Mouse (Mus musculus): Measurements from ENCODE around the gene Cdkal1. TPM values are rescaled to one million over a fixed set of nuclear protein-coding genes. Genes with fewer than 3 reads are reported as not detected.

Gene Cdkal1
- polyA plus RNA-seq, 1 experiment: 10.3 TPM

DNA sequence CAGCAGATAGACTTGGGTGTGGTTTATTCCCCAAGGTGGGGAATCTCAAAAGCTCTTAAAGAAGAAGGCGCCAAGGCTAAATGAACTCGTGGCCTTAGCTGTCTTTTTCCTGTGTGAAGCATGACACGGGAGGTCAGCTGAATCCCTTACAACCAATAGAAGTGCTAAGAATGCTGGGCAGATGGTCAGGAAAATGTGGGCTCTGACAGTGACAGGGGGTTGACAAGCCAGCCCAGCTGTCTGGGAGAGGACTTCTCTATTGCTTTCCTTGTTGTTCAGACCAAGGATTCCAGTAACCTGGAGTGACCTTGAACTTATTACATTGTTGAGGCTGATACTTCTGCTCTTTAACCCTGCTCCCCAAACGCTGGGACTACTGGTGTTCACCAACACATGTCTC lies 564.9 kb downstream of the Cdkal1 start:
- WGBS: 33% methylated on average over 4 of the region's 4 CpGs
- TF ChIP-seq POLR2A (IDR thresholded peaks at IDR 0.05; ENCODE audit: borderline replicate concordance, insufficient read depth, low read length) (no peak), CTCF (IDR thresholded peaks at IDR 0.05; ENCODE audit: borderline replicate concordance, insufficient read depth, low read depth, low read length) (no peak)

DNA sequence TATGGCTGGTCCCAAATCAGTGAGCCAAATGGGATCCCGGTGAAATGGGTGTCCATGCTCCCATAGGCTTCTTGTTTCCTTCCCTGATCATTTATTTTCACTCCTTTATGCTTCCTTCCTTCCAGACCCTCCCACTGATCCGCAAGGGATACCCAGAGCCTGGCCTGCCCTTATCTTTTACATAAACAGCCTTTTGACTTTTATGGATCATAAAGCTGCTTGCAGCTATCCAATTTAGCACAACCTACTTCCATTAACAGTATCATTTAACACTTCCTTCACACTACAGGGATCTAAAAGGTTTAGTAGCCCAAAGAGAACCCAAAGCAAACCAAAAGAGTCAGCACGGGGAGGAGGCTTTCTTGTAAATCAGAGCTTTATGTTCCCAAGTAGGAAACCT lies 570.4 kb downstream of the Cdkal1 start:
- Histone ChIP-seq H3K27ac (ENCODE audit: insufficient read depth, low read length) (no peak overlapping the region), H3K4me3 (replicated peaks; ENCODE audit: insufficient read depth, low read depth, low read length) (no peak overlapping the region), H3K4me1 (ENCODE audit: control insufficient read depth, insufficient read depth, low read length) (no peaks in the 10 kb centered on the region), H3K27me3 (ENCODE audit: control insufficient read depth, insufficient read depth, low read length) (no peaks in the 10 kb centered on the region)
- 83% methylated on average over 3 of the region's 3 CpGs for WGBS
- TF ChIP-seq POLR2A (IDR thresholded peaks at IDR 0.05; ENCODE audit: borderline replicate concordance, insufficient read depth, low read length) (no peak), CTCF (IDR thresholded peaks at IDR 0.05; ENCODE audit: borderline replicate concordance, insufficient read depth, low read depth, low read length) (no peak)
- no peak for DNase-seq

More for the DNA sequence above, 564.9 kb downstream of the Cdkal1 start:
- no peak overlapping the region for H3K27ac ChIP-seq (ENCODE audit: insufficient read depth, low read length)
- H3K27me3 ChIP-seq (ENCODE audit: control insufficient read depth, insufficient read depth, low read length): no peaks in the 10 kb centered on the region
- no peak overlapping the region for H3K4me3 ChIP-seq (replicated peaks; ENCODE audit: insufficient read depth, low read depth, low read length)
- no peak for DNase-seq
- H3K4me1 ChIP-seq (ENCODE audit: control insufficient read depth, insufficient read depth, low read length): no peaks in the 10 kb centered on the region

DNA sequence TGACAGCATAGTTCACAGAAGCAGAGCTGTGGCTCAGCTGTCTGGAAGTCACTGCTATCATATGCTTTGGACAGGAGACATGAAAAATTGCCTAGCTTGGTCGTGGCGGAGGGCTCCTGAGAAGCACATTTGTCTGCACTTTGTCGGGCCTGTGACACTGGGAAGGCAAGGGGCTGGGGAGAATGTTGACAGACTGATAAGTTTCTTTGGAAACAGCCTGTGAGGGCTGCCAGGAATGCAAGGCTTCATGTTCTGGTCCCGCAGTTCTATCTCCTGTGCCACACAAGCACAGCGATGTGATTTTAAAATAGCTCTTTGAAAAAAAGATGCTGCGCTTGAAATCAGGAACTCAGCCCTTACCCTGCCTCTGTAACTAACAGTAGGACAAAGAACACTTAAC lies 573.9 kb downstream of the Cdkal1 start:
- TF ChIP-seq POLR2A (IDR thresholded peaks at IDR 0.05; ENCODE audit: borderline replicate concordance, insufficient read depth, low read length) (no peak), CTCF (IDR thresholded peaks at IDR 0.05; ENCODE audit: borderline replicate concordance, insufficient read depth, low read depth, low read length) (no peak)
- Histone ChIP-seq H3K4me3 (replicated peaks; ENCODE audit: insufficient read depth, low read depth, low read length) (no peak overlapping the region), H3K27ac (ENCODE audit: insufficient read depth, low read length) (no peak overlapping the region), H3K27me3 (ENCODE audit: control insufficient read depth, insufficient read depth, low read length) (no peaks in the 10 kb centered on the region), H3K4me1 (ENCODE audit: control insufficient read depth, insufficient read depth, low read length) (no peaks in the 10 kb centered on the region)
- DNase-seq: no peak
- 77% methylated on average over 6 of the region's 6 CpGs for WGBS

- no peak overlapping the region for H3K4me3 ChIP-seq (replicated peaks; ENCODE audit: insufficient read depth, low read depth, low read length)
- H3K27ac ChIP-seq (ENCODE audit: insufficient read depth, low read length): no peak overlapping the region
- H3K27me3 ChIP-seq (ENCODE audit: control insufficient read depth, insufficient read depth, low read length): no peaks in the 10 kb centered on the region
- H3K4me1 ChIP-seq (ENCODE audit: control insufficient read depth, insufficient read depth, low read length): peaks cover 13% of the 10 kb centered on the region
- no peak for DNase-seq
- WGBS: 79% methylated on average over 4 of the region's 4 CpGs
- TF ChIP-seq POLR2A (IDR thresholded peaks at IDR 0.05; ENCODE audit: borderline replicate concordance, insufficient read depth, low read length): no peak
- TF ChIP-seq CTCF (IDR thresholded peaks at IDR 0.05; ENCODE audit: borderline replicate concordance, insufficient read depth, low read depth, low read length): no peak
These were observed 577.3 kb downstream of the Cdkal1 start for GRCm38 (mm10) chr13:29278156-29278555.

DNA sequence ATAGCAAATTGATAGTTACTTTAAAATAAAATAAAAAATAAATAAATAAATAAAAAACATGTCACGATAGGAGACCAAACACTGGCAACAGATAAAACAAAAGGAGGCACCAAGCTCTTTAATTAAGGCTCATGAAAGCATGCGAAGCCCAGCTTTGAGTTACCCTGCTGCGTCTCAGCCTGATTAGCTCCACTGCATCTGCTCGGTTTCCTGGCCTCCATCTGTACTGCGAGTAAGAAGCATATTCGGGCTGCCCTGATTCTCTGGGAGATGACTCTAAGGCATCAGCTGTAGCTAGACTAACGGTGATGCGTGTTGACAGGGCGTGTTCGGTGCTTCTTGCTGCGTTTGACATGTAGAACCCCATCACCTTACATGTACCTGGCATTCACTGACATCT lies 581.2 kb downstream of the Cdkal1 start:
- peak; percentile 76 to 86 for DNase-seq
- H3K4me1 ChIP-seq (ENCODE audit: control insufficient read depth, insufficient read depth, low read length): peaks cover 13% of the 10 kb centered on the region
- WGBS: 19% methylated on average over 11 of the region's 11 CpGs
- TF ChIP-seq POLR2A (IDR thresholded peaks at IDR 0.05; ENCODE audit: borderline replicate concordance, insufficient read depth, low read length) (no peak), CTCF (IDR thresholded peaks at IDR 0.05; ENCODE audit: borderline replicate concordance, insufficient read depth, low read depth, low read length) (no peak)
- H3K4me3 ChIP-seq (replicated peaks; ENCODE audit: insufficient read depth, low read depth, low read length): no peak overlapping the region
- no peaks in the 10 kb centered on the region for H3K27me3 ChIP-seq (ENCODE audit: control insufficient read depth, insufficient read depth, low read length)
- peak overlapping the region; percentile 21 for H3K27ac ChIP-seq (ENCODE audit: insufficient read depth, low read length)

DNA sequence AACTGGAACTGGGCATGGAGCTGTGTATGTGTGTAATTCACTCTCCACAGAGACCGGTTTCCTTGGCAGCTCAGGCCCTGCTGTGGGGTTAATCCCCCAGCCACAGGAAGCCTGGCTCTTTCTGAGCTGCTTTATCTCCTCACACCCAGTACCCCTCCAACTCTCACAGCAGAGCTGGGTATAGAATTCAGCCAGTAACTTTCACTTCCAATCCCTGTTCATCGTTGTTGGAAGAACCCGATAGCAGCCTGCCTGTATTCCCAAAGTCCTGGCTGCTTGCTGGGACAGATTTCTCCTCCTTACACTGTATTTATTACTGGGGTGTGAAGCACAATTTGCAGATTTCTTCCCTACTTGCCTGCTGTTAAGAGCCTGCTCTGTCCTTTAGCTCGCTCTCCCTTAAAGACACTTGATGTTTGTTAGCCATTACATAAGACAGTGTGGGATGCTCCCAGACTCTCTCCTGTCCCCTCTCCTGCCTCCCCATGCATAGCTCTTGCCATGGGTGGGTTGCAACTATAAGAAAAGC lies 581.7 kb downstream of the Cdkal1 start:
- Histone ChIP-seq H3K4me1 (ENCODE audit: control insufficient read depth, insufficient read depth, low read length) (peaks cover 13% of the 10 kb centered on the region), H3K27ac (ENCODE audit: insufficient read depth, low read length) (0 out of 2 replicates have a peak overlapping the region, but pooled peaks have one; percentile 8), H3K27me3 (ENCODE audit: control insufficient read depth, insufficient read depth, low read length) (no peaks in the 10 kb centered on the region), H3K4me3 (replicated peaks; ENCODE audit: insufficient read depth, low read depth, low read length) (no peak overlapping the region)
- peak; percentile 29 to 38 for DNase-seq
- 31% methylated on average over 4 of the region's 4 CpGs for WGBS
- no peak for TF ChIP-seq POLR2A (IDR thresholded peaks at IDR 0.05; ENCODE audit: borderline replicate concordance, insufficient read depth, low read length)
- no peak for TF ChIP-seq CTCF (IDR thresholded peaks at IDR 0.05; ENCODE audit: borderline replicate concordance, insufficient read depth, low read depth, low read length)

DNA sequence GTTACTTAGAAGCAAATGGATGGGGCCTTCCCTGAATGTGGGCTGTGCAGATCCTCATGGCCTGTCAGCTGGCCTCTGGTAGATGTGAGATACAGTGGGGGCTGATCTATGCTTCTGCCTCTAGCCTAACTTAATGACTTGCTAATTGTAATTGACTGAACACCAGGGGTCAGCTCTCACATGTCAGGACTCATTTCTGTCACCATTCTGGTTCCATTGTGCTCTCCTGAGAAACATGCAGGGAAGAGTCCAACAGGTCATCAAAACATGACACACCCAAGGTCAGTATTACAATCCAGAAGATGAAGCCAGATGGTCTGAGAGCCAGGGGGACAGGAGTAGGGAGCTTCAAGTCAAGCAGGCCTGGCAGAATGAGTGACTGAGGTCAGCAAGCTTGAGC lies 584.0 kb downstream of the Cdkal1 start:
- Histone ChIP-seq H3K27ac (ENCODE audit: insufficient read depth, low read length) (no peak overlapping the region), H3K4me3 (replicated peaks; ENCODE audit: insufficient read depth, low read depth, low read length) (no peak overlapping the region), H3K4me1 (ENCODE audit: control insufficient read depth, insufficient read depth, low read length) (peaks cover 13% of the 10 kb centered on the region), H3K27me3 (ENCODE audit: control insufficient read depth, insufficient read depth, low read length) (no peaks in the 10 kb centered on the region)
- peak in 1 of 2 experiments; percentile 4 for DNase-seq
- TF ChIP-seq CTCF (IDR thresholded peaks at IDR 0.05; ENCODE audit: borderline replicate concordance, insufficient read depth, low read depth, low read length) (no peak), POLR2A (IDR thresholded peaks at IDR 0.05; ENCODE audit: borderline replicate concordance, insufficient read depth, low read length) (no peak)

- DNase-seq: no peak
- TF ChIP-seq CTCF (IDR thresholded peaks at IDR 0.05; ENCODE audit: borderline replicate concordance, insufficient read depth, low read depth, low read length) (no peak), POLR2A (IDR thresholded peaks at IDR 0.05; ENCODE audit: borderline replicate concordance, insufficient read depth, low read length) (no peak)
- Histone ChIP-seq H3K27ac (ENCODE audit: insufficient read depth, low read length) (no peak overlapping the region), H3K4me3 (replicated peaks; ENCODE audit: insufficient read depth, low read depth, low read length) (no peak overlapping the region), H3K27me3 (ENCODE audit: control insufficient read depth, insufficient read depth, low read length) (no peaks in the 10 kb centered on the region), H3K4me1 (ENCODE audit: control insufficient read depth, insufficient read depth, low read length) (peaks cover 3% of the 10 kb centered on the region)
- WGBS: 68% methylated on average over 11 of the region's 11 CpGs
These were observed 591.3 kb downstream of the Cdkal1 start for GRCm38 (mm10) chr13:29264015-29264711.
